Mouse (Mus musculus): ENCODE data around the gene Orc5.

GRCm38 (mm10) chr5:22573696-22574095 lies 23.5 kb upstream of the Orc5 start:
- TF ChIP-seq CTCF (IDR thresholded peaks at IDR 0.05; ENCODE audit: control insufficient read depth, insufficient read depth, insufficient read length) (no peak), USF1 (IDR thresholded peaks at IDR 0.05; ENCODE audit: low read depth) (no peak), MAX (IDR thresholded peaks at IDR 0.05) (no peak), CEBPB (IDR thresholded peaks at IDR 0.05; ENCODE audit: low read depth) (no peak), MYOD1 (IDR thresholded peaks at IDR 0.05; ENCODE audit: control insufficient read depth, insufficient read length, low read depth) (no peak), MYOG (IDR thresholded peaks at IDR 0.05; ENCODE audit: control insufficient read depth, extremely low read depth, insufficient read length) (no peak)

Data from C2C12 (cell line).